Mouse (Mus musculus) left cerebral cortex, postnatal 14 days (tissue): ENCODE measurements around the gene Parg. TPM values are rescaled to one million over a fixed set of nuclear protein-coding genes. Genes with fewer than 3 reads are reported as not detected.

ENCODE experiments used
- DNase-seq, 2 experiments: peaks; one replicate each; pipeline ENCODE4 v3.0.0; 2021 to 2022; ENCODE audit warnings: low spot score in 2 of 2, mixed read lengths in 1 of 2
- intact Hi-C: fragments of 180-260 bp; cut with DNase I; formaldehyde crosslinking; loops from one replicate; pipeline ENCODE4 v1.15.1; 2025
- long read RNA-seq, 2 experiments: library from polyadenylated mRNA; stranded (forward); transcript quantifications; one replicate each; pipeline ENCODE4 v2.0.0; 2021
- total RNA-seq, 2 experiments: library from RNA; stranded (reverse); gene quantifications; 2 replicates each; pipeline ENCODE4 v1.2.3; 2021

Parg gene
- total RNA-seq: 10 to 100 TPM; 35.7 to 44.0 TPM
- long read RNA-seq, experiment 1, full-length matches to known transcripts: 26 of 38 reads
- long read RNA-seq, experiment 1, partial matches to known transcripts: 5 of 38 reads
- long read RNA-seq, experiment 1, other reads (novel, unspliced or antisense): 7 of 38 reads
- long read RNA-seq, experiment 2, full-length matches to known transcripts: 28 of 39 reads
- long read RNA-seq, experiment 2, partial matches to known transcripts: 4 of 39 reads
- long read RNA-seq, experiment 2, other reads (novel, unspliced or antisense): 7 of 39 reads

DNA sequence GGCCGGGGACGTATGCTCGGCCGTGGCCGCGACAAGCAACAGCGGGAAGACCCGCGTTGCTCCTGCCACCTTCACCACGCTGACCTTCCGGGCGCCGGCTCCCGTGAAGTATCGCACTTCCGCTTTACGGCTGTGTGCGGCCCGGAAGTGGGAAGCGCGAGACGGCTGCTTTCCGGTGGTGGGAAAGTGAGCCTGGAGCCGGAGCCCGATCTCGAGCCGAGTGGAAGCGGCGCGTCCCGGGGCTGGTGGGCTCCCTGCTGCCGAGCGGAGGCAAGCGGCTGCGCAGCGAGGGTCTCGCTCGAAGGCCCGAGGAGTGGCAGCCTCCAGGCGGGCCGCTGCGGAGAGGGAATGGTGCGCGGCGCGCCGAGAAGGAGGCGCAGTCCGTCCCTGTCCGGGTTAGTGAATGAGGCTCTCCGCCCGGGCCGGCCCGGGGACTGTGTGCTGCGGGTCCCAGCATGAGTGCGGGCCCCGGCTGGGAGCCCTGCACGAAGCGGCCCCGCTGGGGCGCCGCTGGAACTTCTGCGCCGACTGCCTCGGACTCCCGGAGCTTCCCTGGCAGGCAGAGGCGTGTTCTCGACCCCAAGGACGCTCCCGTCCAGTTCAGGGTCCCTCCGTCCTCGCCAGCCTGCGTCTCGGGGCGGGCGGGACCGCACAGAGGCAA lies at the start of gene Parg, which contains the start of gene Timm23:
Parg (plus strand) TSS at position 159 of the 661 bp plus-strand sequence.
Timm23 (minus strand) TSS at position 108 of the 661 bp plus-strand sequence.
- peak; percentile 87 to 92 for DNase-seq
- intact Hi-C loops: no loop called here

DNA sequence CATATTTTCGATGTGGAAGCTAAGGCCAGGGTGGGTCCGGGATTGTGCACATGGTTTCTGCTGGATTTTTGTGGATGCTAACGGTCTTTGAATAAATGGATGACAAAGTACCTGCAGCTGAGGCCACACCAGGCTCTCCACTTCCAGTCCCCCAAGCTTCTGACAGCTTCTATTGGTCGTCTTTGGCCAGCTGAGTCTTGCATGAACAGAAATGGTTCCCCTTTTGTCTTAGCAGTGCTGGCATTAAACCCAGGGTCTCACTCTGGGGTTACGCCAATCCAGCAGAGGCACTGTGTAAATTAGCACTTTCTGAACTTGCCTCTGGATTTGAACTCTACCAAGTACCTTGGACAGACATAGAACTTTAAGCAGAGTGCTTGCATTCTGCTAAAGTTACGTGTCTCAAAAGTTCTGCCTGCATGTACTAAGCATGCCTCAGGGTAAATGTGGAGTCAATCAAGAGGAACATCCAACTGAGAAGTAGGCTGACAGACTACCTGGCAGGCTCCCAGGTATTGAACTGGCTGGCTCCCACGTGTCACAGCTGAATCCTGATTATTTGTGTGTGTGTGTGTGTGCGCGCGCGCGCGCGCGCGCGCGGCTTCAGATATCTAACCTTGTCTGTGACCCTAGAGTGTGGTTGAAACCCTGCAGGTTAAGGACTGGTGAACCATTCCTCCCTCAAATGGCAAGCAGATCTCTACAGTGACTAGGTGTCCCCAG lies 49.3 kb upstream of the Parg start:
- intact Hi-C loops: no loop called here
- no peak for DNase-seq

DNA sequence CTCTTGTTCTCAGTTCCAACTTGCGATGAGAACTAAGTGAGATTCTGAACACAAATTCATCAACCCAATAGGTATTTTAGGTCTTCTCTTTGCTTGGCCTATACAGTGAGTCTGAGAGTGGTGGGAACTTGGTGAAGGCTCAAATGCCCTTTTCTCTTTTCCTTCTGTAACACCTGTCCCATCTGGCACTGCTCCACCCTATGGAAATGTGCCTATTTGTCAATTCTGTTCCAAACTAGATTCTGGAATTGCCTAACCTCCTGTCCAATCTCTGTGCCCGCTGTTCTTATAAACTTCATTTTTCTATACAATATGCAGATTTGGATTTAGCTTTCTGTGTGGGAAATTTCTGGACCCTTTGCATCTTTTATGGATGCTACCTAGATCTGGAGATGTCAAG lies 48.6 kb upstream of the Parg start:
- no peak for DNase-seq
- intact Hi-C loops: no loop called here

DNA sequence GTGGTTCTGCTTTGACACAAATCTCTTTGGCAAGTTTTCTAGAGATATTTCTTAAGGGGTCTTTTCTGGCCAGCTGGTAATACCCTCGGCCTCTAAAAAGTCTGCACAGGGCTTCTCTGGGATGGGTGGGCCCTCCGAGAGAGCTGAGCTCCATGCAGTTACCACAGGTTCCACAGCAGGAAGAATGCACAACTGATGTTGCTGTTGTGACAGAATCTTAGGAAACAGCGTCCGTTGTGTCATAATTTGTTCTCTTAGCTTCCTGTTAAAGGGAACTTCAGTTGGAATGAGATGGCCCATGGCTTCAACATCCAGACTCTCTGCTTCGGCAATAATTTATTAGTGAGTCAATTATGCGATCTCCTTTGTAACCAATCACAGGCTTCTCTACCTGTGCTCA lies 47.0 kb upstream of the Parg start:
- DNase-seq: no peak
- intact Hi-C loops: no loop called here

DNA sequence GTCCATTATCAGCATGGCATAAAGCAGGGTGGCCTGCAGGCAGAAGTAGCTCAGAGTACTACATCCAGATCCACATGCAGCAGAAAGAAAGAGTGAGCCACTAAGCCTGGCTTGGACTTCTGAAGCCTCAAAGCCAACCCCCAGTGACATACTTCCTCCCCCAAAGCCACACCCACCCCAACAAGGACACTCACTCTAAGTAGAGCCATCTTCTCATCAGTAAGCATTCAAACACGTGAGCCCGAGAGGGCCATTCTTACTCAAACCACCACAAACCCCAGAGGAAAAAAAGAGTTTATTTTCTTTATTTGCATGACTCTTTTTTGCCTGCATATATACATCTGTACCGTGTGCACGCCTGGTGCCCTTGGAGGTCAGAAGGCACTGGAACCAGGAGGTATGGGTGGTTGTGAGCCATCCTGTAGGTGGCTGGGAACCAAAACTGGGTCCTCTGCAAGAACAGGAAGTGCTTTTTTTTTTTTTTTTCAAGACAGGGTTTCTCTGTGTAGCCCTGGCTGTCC lies 42.5 kb upstream of the Parg start:
- intact Hi-C loops: no loop called here
- DNase-seq: no peak

DNA sequence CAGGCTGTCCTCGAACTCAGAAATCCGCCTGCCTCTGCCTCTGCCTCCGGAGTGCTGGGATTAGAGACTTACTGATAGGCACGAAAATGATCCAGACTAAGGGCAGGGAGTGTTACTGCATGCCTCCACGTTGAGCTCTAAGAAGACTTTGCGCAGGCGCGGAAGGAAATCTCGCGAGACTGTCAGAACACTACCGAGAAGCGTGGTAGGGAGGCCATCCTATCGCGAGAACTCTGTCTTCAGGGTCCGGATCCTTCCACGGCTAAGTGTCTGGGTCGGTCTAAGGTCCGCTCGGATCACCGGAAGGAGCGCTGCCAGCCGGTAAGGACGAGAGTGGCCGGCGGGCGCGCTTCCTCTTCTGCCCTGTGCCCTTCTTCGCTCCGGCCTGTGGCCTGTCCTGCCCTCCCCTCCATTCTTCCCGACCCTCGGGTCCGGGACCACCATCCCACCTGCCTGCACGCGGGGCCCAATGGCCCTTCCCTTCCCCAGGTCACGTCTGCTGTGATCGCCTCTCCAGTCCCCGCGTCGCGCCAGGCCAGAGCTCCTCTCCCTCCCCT lies 42.0 kb upstream of the Parg start, which contains the start of gene Ncoa4:
Ncoa4 (plus strand) TSS at position 176 of the 557 bp plus-strand sequence.
- DNase-seq: peak; percentile 99
- intact Hi-C loops: no loop called here

DNA sequence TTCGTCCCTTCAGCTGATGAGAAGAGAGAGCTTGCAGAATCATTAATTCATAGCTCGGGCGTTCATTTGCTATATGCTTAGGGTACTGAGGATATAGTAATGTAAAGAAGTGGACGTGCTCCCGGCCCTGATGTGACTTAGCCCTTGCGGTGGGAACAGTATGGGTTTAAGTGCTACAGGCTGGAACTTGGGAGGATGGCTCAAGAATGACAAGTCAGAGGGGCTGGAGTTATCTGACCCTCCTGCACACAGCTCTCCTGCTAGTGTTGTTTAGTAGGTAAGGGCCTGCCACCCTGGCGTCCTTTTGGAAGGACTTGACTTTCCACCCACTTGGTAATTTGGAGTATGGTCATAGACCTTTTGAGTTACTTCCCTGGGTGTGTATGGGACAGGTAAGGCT lies 41.2 kb upstream of the Parg start:
- no peak for DNase-seq
- intact Hi-C loops: no loop called here

DNA sequence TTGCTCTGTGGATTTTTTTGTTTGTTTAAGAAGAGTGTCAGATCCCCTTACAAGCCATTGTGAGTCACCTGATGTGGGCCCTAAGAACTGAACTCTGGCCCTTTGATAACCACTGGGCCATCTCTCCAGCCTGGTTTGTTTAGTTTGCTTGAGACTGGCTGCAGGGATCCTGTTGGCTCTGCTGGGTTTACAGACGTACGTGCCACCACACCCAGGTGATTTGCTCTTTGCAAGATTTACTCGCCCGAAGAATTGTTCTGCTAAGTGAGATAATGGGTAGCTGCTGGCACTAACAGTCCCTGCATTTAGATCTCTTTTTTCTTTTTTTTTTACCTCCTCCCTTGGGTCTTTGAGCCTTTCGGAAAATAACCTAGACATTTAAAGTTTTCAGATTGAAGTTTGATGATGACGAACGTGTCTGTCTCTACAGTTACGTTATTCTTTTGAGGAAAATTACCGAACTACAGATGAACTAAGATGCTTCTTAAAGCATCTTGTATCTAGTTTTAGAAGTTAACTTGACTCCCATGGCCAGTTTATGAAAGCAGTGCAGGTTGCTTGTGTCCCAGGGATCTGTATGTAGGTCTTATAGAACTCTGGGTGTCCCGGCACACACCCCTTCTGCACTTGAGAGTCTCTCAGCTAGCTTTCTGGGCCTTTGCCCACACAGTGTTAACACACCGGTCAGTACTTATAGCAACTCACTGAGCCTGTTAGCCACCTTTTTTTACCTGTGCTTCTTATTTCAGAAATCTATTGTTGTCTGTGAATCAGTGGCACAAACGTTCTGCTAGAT lies 40.5 kb upstream of the Parg start:
- DNase-seq: no peak
- intact Hi-C loops: no loop called here

DNA sequence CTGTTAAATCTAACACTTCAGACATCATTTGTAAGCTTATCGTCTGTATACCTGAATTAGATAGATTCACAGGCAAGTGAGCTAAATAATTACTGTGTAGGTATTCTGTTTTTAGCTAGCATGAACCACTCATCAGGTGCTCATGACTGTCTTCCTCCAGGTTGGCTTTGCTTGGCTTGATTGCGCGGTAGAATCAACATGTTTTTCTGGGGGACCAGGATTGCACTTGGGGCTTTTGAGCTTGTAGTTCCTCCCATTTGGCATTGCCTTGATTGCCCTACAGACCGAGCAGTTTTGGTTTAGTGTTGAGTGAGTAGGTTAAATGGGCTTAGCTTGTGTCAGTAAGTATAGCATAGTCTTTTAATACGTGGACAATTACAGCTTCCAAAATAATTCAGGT lies 39.5 kb upstream of the Parg start:
- intact Hi-C loops: no loop called here
- no peak for DNase-seq

DNA sequence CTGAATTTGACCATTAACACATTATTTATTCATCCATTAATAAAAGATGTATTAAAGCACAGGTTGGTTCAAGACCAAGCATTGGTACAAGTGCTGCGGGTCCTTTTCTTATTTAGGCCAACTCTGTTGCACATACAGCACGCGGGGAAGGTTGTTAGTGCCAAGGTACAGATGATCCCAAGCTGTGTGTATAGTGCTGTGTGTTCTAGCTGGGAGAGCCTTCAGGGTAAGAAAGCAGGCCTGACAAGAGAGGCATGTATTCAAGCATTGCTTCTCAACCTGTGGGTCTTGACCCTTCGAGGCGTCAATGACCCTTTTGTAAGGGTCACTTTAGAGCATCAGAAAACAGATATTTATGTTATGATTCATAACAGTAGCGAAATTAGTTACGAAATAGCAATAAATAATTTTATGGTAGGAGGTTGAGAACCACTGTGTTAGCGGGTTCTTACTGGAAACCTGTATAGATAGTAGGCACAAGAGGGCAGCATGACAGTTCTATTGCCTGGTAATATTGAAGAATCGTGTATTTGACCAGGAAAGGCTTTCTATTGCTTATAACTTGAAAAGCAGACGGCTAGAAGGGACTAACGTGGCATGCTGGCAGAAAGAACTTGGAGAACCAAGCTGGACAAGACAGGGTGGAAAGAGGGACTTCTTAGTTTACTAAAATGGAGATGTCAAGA lies 38.4 kb upstream of the Parg start:
- intact Hi-C loops: no loop called here
- no peak for DNase-seq

DNA sequence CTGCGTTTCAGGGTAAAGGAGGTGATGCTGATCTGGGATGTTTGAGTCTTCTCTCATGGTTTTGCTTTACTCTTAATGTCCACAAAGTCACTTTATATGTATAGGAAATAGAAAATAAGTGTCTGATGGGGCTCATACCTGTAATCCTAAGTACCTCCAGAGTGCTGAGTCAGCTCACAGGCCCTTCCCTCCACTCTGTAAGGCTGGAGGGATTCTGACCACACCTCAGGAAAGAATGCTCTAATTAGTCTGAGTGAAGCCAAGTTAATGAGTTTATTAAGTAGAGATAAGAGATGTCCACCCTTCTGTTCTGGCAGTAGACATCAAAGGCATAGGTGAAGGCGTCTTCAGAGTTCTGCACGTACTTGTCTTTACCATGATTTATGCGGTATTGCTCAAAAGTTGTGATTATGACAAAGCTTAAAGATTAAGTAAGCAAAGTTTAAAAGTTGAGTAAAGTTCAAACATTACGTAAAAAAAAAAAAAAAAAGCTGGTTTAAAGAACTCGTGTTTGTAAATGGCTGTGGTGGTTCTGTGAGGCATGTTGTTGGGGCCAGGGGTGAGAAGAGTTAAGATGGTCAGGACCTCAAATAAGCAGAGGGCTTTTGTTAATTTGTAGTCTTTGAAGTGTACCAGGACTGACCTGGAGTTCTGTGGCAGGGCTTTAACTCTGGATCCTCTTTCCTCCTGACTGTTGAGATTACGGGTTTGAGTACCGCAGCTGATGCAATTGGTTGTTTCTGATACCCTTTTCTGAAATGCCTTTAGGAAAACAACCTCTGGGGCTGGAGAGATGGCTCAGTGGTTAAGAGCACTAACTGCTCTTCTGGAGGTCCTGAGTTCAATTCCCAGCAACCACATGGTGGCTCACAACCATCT lies 37.3 kb upstream of the Parg start:
- intact Hi-C loops: no loop called here
- no peak for DNase-seq

DNA sequence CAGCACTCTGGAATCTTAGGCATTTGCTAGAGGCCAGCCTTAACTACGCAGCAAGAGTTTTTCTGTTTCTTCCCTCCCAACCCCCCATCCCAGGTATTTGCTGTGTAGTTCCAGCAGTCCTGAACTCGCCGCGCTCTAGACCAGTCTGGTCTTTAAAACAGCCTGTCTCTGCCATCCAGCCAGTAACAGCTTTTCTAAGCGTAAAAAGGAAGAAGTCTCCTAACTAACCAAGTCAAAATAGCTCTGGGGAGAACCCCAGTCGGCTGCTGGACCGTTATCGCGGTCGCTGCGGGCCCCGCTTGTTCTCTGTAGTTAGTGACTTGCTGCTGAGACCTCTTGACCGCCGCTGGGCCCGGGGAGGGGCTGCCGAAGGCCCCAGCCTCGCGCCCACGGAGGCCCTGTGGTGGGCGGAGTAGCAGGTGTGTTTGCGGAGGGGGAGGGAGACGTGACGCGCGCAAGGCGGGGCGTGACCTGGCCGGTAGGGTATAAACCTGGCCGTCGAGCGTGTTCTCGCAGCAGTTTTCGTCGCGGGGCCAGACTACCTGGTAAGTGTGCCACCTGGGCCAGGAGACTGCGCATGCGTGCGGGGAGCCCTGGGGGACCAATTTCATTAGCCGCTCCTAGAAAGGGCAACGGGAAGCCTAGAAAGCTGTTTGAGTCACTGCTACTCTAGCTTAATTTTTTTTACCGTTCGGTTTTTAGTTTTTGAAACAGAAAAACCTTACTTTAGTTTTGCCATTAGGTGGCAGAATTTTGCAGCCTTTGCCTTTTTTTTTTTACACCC lies 36.3 kb upstream of the Parg start:
- DNase-seq: peak; percentile 28 to 37
- intact Hi-C loops: no loop called here

DNA sequence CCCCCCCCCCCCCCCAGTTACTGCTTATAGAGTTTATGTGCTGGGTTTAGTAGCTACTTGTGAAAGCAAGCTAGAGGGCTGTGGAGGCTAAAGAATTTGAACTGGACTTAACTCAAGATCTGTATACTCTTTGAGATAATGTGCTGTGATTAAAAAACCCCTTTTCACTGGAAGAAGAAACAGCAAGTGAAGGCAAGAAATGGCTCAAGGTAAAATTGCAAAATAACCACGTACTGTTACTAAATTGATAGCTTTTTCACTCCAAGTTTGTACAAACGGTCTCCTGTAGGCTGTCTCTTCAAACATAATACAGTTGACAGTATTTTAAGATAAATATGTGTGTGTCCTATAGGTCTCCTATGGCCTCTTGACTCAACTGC lies 35.7 kb upstream of the Parg start:
- intact Hi-C loops: no loop called here
- no peak for DNase-seq

DNA sequence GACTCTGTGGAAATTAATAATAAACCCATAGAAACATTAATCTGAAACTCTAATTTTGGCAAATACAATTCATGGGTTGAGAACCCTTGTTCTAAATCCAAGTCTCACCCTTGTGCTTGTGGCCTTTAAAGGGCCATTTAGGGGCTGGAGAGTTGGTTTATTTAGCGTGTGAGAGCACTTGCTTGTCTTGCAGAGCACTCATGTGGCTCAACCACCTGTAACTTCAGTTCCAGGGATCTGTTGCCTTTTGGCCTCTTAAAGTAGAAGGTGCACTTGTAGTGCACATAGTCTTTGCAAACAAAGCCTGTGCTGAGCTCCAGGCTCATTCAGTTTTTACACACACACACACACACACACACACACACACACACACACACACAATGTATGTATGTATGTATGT lies 34.9 kb upstream of the Parg start:
- no peak for DNase-seq
- intact Hi-C loops: no loop called here

DNA sequence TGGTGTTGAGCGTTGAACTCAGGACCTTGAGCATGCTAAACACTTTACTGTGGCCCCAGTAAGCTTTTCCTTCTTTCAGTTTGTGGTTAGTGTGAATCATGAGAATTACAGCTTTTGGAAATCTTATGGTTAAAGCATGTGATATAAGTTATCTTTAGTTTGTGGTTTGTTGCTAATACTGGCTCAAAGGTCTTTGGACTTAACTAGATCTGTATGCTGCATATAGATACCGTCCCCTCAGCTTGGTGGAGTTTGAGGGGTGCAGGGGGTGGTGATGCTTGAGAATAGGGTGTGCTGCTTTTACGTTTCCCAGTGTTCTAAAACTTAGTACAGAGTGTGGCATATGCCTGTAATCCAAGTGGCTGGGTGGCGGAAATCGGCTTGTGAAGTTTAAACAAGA lies 34.4 kb upstream of the Parg start:
- intact Hi-C loops: no loop called here
- DNase-seq: no peak

DNA sequence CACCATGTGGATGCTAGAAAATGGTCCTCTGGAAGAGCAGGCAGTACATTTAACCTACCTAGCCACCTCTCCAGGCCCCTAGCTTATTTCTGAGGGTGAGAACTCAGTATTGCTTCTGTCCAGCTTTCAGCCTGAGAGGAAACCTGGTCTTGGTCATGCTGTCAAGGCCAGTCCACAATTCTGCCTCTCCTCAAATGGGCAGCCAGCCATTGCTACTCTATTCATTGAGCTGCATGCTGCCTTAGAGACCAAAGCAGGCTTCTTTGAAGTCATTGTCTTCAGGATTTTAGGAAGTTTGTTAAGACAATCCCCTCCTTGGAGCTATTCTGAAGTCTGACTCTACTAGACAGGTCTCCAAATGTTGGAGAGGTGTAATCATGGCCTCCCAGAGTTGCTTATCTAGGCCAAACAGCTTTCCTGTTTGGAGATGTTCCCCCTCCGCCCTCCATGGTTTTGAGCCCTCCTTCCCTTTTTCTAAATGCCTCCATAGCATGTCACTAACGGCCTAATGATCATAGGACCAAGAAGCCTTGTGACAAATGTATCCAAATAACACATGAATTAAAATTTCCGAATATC lies 33.0 kb upstream of the Parg start:
- DNase-seq: no peak
- intact Hi-C loops: no loop called here

DNA sequence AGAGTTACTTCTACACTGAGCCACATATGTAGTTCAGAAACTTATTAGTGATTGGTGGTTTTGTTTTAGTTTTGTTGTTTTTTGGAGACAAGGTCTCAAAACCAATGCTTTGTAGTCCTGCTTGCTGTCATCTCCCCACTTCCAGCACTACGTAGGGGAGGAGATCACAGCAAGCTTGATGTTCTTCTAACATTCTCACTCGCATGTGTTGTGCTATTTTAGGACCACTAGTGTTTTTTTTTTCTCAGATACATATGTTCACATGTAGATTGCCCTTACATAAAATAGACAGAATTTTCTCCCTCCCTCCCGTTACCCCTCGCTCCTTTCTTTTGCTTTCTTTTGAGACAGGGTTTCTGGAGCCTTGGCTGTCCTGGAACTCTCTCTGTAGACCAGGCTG lies 31.6 kb upstream of the Parg start:
- intact Hi-C loops: no loop called here
- DNase-seq: peak in 1 of 2 experiments; percentile 22
